Mouse (Mus musculus) T-cell, adult 2 months (primary cell): ENCODE results near the gene Plin5.
"Not testable (repeated sequence)": the region's sequence is repeated elsewhere in the genome, so short reads cannot be mapped to it uniquely, and the experiment has no call there.

Experiments
- DNase-seq: peaks from one replicate; pipeline ENCODE4 v3.0.0; 2022; ENCODE audit warnings: low spot score

The Plin5 gene

DNA sequence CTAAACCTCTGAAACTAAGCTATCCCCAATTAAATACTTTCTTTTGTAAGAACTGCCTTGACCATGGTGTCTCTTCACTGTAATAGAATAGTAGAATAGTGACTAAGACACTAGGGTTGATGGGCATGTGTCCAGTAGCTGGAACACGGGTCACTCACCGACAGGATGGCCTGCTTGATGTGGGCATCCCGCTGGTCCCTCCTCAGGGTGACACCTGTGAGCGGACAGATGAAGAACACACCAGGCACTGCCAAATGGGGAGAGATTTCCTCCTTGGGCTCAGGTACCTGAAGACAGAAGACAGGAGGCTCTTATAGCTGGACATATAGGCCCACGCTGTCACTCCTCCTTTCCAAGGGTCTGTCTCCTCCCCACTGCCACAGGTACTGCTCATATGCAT is 45.2 kb downstream of the Plin5 start:
- no peak for DNase-seq

GRCm38 (mm10) chr17:56071126-56071525 is 46.3 kb downstream of the Plin5 start:
- no peak for DNase-seq

DNA sequence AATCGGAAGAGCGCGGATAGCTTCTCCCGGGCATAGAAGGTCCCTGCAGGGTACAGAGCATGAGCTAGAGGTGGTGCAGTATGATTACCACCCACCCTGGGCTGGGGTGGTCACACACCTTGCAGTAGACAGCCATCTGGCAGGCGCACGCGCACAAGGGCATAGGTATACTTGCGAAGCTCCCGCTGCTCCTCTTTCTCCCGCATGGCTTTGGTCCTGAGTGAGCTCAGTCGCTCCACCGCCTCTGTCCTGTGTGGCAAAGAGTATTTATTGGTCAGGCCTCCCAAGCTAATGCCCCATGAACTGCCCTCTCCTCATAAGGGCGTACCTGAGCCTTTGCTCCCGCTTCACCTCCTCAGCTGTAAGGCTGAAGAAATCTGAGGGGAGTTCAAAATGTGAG is 48.3 kb downstream of the Plin5 start:
- no peak for DNase-seq

DNA sequence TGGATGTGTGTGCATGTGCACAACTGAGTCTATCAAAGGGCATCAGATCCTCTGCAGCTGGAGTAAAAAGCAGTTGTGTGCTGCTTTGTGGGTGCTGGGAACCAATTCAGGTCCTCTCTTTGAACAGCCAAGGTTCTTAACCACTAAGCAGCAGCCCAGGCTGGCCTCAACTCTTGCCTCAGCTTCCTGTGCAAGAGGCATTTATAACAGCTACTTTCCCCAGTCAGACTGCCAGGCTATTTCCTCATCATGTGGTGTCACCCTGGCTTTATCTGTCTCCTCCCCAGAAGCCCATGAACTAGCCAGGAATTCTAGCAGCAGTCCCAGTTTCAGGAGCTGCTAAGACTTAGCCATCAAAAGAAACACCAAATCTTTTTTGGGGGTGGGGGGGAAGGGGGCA is 50.9 kb downstream of the Plin5 start:
- DNase-seq: no peak

DNA sequence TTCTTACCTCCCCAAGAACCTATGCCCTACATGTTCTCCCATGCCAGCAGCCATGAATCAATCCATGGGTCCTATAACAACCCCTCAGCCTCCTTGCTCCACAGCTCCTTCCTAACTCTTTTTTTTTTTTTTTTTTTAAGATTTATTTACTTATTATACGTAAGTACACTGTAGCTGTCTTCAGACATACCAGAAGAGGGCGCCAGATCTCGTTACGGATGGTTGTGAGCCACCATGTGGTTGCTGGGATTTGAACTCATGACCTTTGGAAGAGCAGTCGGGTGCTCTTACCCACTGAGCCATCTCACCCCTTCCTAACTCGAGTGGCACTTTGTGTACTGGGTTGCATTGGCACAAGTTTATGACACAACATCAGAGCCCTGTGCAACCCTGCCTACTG is 51.7 kb downstream of the Plin5 start:
- DNase-seq: not testable (repeated sequence)

GRCm38 (mm10) chr17:56062081-56062480 is 55.3 kb downstream of the Plin5 start:
- no peak for DNase-seq
